Mouse (Mus musculus) ovary, postnatal 10 days (tissue): ENCODE measurements at regions not wholly inside any gene's neighbourhood (a gene's known extent, or its start where the extent isn't known, plus 50 kb on each side); places are given as distances from the start of the nearest gene placed in this dataset.

Experiments
- DNase-seq: peaks from one replicate; pipeline ENCODE4 v3.0.0; 2022; ENCODE audit warnings: low spot score

- DNase-seq, result no peak
These were observed 90.2 kb downstream of the Sec23ip start for GRCm38 (mm10) chr7:128834894-128835293.

GRCm38 (mm10) chr7:128836435-128836834 is 91.7 kb downstream of the Sec23ip start:
- DNase-seq, result no peak

- no peak for DNase-seq
These were observed 97.8 kb downstream of the Sec23ip start for GRCm38 (mm10) chr7:128842561-128842960.

GRCm38 (mm10) chr7:128843576-128843975 is 98.8 kb downstream of the Sec23ip start:
- DNase-seq, result no peak

GRCm38 (mm10) chr7:128849261-128849660 is 104.5 kb downstream of the Sec23ip start:
- no peak for DNase-seq

- no peak for DNase-seq
These were observed 109.5 kb downstream of the Sec23ip start for GRCm38 (mm10) chr7:128854193-128854592.

GRCm38 (mm10) chr7:128854690-128855343 is 110.1 kb downstream of the Sec23ip start:
- DNase-seq, result no peak

- DNase-seq, result peak; percentile 17
These were observed 115.4 kb downstream of the Sec23ip start for GRCm38 (mm10) chr7:128860141-128860540.

GRCm38 (mm10) chr7:128860709-128861108 is 116.0 kb downstream of the Sec23ip start:
- no peak for DNase-seq

- no peak for DNase-seq
These were observed 116.6 kb downstream of the Sec23ip start for GRCm38 (mm10) chr7:128861376-128861775.

GRCm38 (mm10) chr7:128868799-128869198 is 124.1 kb downstream of the Sec23ip start:
- no peak for DNase-seq

GRCm38 (mm10) chr7:128884015-128884414 is 139.3 kb downstream of the Sec23ip start:
- no peak for DNase-seq

GRCm38 (mm10) chr7:128885551-128885950 is 140.8 kb downstream of the Sec23ip start:
- no peak for DNase-seq

GRCm38 (mm10) chr7:128910134-128910533 is 165.4 kb downstream of the Sec23ip start:
- no peak for DNase-seq

GRCm38 (mm10) chr7:128937976-128938730 is 193.4 kb downstream of the Sec23ip start:
- DNase-seq, result no peak

GRCm38 (mm10) chr7:128960575-128960974 is 215.8 kb downstream of the Sec23ip start:
- no peak for DNase-seq

- no peak for DNase-seq
These were observed 235.2 kb downstream of the Sec23ip start for GRCm38 (mm10) chr7:128979904-128980303.

GRCm38 (mm10) chr7:128980827-128981226 is 236.1 kb downstream of the Sec23ip start:
- no peak for DNase-seq

- no peak for DNase-seq
These were observed 254.0 kb downstream of the Sec23ip start for GRCm38 (mm10) chr7:128998759-128999158.

- no peak for DNase-seq
These were observed 254.4 kb upstream of the Plpp4 start for GRCm38 (mm10) chr7:129002419-129002818.

GRCm38 (mm10) chr7:129003150-129003549 is 253.7 kb upstream of the Plpp4 start:
- no peak for DNase-seq

- DNase-seq, result no peak
These were observed 240.5 kb upstream of the Plpp4 start for GRCm38 (mm10) chr7:129016353-129016752.

GRCm38 (mm10) chr7:129027116-129027515 is 229.7 kb upstream of the Plpp4 start:
- no peak for DNase-seq

- no peak for DNase-seq
These were observed 208.8 kb upstream of the Plpp4 start for GRCm38 (mm10) chr7:129048023-129048422.
